Mouse (Mus musculus) lung, postnatal 10 days (tissue): ENCODE measurements around the gene Coq4.
"Not testable (repeated sequence)": the region's sequence is repeated elsewhere in the genome, so short reads cannot be mapped to it uniquely, and the experiment has no call there.

Experiments
- DNase-seq: peaks from one replicate; pipeline ENCODE4 v3.0.0; 2021

Gene Coq4

DNA sequence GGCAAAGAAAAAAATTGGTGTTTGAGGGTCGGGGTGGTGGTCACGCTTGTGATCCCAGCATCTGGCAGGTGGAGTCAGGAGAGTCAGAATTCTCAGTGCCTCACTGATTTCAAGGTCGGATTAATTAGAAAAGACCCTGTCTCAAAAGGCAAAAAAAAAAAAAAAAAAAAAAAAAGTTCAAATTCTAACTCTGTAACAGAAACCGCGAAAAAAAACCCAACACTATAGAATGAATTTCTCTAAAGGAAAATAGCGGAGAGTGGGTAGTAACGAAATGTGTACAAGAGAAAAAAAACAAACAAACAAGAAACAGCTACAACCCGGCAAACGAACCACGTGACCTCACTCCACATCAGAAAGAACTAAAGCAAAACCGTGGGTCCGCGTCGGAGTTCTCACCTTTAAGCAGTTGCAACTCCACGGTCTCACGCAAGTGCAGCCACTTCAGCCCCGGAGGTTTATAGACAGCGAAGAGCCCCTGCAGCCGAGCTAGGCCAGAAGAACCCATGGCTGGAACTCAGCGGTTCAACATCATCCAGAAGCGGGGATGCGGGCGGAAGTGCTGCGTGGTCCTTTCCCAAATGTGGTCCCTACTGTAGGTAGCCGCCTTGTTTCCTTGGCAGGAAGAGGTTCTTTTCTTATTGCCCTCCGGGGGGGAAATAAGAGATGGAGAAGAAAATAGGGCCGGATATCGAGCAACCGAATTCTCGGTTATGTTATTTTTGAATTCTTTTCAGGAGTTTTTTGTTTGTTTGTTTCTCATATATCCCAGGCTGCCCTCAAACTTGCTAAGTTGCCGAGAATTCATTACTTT is at the start of gene Coq4:
Coq4 (plus strand) TSS at position 390 of the 814 bp plus-strand sequence.
- DNase-seq = peak; percentile 96

DNA sequence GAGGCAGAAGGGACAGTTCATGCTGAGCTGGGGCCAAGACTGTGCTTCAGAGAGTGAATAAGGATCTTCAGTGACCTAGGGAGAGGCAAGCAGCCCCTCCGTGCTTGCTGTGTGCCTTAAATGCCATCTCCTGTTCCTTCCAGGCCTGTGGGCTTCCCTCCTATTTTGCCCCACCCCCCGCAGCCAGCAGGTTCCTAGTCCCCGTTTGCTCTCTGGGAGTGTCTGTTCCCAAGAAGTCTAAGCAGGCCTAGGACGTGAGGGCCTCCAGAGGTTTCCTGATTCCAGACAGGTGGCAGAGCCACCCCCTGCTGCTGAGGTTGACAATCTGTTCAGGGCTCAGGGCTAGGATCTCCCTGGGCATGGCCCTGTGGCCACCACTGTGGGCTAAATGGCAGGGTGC is 48.5 kb upstream of the Coq4 start:
- no peak for DNase-seq

DNA sequence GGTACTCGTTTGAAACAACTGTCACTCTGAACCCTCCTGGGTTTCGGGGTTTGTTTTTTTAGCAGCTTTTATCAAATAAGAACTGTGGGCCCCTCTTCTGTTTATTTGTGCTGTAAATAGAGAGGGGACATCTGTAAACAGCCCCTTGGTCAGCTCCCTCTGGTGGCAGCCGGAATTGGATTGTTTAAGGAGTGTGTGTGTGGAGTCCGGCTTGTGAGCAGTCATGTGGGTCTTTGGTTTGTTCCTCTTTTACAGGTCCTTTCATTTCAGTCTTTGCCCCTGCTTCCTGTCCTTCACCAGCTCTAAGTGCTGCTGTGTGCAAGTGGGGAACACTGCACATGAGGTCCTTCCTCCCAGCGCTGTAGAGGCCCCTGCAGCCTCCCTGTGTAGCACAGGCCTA is 47.9 kb upstream of the Coq4 start:
- DNase-seq = peak; percentile 38

DNA sequence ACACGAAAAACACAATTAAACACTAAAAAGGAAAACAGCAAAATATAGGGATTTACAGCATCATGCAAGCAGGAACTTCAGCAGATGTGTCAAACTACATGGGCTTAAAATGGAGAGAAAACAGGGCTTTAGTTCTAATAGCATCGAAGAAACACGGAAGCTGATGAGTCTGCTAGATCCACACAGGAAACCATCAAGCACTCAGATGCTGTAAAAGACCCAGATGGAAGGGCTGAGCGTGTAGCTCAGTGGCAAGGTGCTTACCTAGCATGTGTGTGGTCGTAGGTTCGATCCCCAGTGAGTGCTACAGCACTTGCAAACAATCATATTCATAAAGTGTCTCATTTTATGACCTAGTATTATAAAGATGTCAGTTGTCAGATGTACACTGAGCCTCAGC is 46.1 kb upstream of the Coq4 start:
- DNase-seq = no peak

DNA sequence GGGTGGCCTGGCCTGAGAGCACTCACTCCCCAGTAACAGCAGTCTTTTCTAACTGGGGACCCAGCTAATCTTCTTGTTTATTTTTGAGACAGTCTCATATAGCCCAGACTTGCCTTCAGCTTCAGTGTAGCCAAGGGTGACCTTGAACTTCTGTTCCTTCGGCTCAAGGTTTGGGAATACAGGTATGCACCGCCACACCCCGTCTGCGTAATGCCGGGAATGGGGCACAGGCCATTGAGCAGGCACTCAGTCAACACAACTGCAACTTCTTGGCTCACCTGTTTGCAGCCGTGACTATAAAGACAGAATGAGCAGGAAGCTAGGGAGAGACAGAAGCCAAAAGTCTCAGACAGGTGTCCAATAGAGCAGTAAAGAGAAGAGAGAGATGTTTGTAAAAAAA is 43.0 kb upstream of the Coq4 start:
- DNase-seq = no peak

DNA sequence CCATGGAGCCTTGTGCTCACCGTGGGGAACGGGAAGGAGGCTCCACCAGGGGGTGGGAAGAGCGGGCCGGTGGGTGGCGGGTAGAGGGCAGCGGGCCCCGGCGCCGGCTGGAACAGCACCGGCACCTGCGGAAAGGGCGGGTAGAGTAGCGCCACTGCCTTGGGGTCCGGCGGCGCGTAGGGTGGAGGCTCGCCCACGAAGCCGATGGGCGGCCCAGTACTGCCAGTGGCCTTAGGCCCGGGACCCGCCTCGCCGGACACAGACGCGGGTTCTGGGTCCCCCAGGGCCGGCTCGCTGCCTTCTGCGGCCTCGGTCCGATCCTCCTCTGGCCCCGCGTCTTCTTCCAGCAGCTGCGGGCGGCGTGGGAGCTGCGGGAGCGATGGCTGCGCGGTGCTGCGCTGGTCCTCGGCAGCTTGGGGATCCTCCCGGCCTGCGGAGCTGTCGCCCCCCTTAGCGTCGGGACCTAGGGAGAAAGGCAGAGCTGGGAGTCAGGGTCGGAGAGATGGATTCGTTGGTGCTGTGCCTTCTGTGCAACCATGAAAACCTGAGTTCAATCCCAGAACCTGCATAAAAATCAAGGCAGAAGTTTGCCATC is 40.0 kb upstream of the Coq4 start:
- no peak for DNase-seq

DNA sequence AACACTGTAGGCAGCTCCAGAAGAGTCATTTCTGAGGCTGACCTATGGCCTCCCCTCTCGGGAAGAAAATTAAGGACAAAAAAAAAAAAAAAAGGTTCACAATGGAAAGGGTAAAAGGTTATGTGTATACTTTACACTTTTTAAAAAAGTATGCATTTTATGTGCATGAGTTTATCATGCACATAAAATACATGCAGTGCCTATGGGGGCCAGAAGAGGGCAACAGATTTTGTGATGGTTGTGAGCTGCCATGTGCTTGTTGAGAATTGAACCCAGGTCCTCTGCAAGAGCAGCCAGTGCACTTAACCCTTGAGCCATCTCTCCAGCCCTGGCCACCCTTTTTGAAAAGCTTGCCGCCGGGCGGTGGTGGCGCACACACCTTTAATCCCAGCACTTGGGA is 39.4 kb upstream of the Coq4 start:
- peak; percentile 43 for DNase-seq

DNA sequence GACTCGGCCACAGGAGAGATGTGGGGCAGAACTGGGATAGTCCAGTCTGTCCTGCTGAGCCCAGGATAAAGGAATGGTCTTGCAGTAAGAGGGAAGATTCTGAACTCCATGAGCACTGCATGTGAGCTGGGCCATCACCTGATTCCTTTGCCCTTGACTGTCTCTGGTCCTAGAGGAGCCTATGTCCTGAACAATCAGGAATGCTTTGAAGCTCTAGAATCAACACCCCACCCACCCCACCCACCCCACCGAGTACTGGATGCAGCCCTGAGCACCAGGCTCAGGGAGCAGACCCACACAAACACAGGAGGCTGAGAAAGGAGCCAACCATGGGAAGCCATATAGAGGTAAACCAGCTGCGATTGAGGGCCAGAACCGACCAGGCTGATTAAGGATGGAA is 38.8 kb upstream of the Coq4 start:
- no peak for DNase-seq

DNA sequence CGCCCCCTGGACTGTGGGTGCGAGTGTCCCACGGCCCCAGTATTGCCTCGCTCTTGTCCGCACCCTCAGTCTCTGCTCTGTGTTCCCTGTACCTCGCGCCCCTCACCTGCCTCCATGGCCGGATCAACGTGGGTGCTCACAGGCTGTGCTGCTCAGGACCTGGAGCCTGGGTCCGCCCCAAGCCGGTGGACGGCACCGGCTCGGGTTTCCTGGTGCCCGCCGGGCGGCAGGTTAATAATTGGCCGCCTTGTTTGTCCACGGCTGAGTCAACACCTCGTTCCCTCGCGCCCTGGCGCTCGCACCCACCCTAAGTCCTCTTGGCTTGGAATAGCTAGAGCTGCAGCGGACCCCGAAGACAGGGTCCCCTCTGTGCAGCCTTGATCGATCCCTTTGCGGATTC is 35.8 kb upstream of the Coq4 start, which contains the start of gene Gm13420:
Gm13420 (minus strand) TSS at position 189 of the 400 bp plus-strand sequence.
- DNase-seq = peak; percentile 25

DNA sequence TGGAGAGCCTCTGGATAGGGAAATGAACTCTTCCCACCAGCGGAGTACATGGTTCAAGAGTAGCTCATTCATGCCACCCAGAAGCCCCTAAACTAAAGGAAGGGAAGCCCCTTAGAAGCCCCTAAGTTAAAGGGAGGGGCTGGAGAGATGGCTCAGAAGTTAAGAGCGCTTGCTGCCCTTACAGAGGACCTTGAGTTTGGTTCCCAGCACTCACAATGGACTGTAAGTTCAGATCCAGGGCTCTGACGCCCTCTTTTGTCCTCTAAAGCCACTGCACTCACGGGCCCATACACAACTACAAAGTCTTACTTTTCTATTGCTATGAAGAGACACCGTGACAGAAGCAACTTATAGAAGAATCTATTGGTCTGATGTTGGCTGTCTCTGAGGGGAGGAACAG is 34.9 kb upstream of the Coq4 start:
- DNase-seq = no peak

DNA sequence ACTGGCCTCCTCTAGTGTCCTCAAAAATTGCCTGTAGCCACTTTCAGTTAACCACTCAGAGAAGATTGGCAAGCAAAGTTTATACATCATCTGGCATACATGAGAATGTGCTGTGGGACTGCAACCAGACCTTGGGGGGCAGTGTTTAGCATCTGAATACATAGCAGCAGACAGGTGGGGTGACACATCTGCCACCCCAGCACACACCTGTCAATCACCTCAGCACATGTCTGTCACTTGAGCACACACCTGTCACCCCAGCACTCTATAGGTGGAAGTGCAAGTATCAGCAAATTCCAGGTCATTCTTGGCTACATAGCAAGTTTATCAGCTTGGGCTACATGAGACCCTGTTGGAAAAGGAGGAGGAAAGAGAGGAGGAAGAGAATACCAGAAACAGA is 31.6 kb upstream of the Coq4 start:
- no peak for DNase-seq

DNA sequence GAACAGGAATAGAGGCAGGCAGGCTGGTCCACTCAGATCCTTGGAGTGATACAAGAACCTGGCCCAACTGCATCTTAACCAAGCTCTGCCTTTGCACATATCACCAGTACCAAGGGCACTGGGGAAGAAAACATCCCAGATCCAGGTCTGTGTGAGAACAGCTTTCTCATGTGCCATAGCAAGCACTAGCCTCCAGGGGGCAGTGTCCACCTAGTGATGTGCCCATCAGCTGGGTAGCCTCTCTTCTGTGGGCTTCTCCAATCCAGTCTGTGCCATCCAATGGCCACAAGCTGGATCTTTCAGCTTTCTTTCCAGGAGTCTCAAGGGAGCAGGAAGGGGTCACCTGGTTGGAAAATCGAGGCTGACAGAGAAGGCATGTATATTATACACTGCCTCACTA is 22.5 kb upstream of the Coq4 start:
- DNase-seq = peak; percentile 80

DNA sequence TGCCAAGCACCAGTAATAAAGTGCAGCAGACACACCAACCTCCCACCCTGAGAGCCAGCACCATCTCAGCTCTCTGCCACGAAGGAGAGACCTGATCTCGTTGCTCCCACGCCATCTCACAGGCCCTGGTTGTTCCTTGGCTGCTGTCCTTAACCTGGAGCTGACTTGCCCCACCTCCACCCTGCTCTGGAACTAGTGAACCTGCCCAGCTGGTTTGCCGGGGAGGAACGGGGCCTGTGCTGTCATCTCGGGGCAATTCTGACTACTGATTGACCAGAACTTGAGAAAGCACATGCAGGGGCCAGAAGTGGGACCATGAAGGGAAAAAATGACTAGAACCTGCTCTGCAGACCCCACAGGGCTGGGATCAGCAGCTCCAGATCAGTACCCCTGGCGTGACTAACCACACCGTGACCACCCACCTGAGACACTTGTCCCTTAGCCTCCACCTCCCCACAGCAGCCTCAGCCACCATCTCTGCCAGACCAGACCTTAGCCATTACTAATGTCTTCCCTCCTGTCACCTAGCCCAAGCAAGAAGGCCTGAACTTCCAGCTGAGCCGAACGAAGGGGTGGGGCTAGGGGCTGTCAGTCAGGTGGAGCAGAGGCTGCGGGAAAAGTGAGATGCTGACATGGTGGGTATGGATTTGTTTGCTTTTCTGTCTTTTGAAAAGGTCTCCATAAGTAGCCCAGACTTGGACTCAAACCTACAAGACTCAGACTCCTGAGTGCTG is 19.1 kb upstream of the Coq4 start:
- DNase-seq = no peak

DNA sequence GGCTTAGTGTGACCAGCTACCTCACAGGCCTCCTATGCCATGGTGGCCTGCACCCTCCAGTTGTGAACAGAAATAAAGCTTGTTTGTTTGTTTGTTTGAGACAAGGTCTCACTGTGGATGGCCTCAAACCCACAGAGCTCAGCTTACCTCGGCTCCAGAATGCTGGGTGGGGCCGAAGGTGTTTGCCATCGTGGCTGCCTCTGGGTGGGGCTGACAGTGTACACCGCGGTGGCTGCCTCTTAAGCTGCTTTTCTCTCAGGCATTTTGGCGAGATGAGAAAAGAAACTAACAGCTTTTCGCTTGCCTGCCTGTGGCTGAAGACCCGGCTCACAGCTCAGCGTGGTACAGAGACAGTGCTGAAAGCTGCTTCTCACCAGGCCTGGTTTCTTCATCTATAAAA is 18.4 kb upstream of the Coq4 start:
- DNase-seq = no peak

DNA sequence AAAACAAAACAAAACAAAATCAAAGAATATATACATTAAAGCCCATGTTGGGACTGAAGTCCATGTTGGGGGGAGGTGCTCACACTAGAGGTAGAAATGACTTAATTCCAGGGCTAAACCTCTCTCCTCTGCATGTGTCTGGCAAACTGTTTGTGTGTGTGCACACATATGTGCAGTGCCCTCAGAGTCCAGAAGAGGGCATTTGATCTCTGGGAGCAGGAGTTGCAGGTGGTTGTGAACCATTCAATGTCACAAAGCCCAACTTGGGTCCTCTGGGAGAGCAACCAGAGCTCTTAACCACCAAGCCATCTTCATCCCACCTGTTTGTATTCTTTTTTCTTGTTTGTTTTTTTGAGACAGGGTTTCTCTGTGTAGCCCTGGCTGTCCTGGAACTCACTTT is 17.1 kb upstream of the Coq4 start:
- DNase-seq = no peak

DNA sequence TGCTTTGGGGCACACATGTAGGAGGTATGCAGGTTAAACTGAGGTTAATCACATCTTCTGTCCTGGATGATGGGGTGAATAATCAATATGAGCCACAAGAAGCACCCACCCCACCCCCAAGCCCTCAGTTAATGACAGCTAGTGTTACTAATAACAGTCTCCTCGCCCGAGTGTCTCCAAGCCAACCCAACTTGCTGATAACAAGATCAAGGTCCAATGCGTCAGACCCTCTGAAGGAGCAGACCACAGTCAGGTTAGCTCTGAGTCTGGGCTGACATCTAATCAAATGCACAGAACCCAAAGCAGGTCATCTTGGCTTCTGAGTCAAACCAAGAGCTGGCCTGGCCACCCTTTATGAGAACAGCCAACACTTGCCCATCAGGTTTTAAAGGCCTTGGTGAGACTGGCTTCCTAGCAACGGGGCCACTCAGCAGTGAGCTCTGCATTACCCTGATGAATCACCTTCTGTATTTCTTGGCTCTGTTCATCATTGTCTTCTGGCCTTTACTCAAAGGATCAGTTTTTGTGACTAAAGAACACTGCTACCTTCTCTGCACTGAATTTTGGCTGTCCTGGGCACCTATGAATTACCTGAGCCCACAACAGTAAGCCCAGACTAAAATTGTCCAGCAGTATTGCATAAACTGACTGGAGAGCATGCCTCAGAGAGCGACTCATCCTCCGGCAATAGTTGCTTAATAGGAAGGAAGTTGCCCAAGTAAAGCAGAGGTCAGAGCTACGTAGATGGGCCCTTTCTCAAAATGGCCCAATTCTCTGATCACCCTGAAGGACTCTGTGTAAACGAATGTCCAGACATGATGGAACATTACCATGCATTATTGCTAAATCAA is 15.5 kb upstream of the Coq4 start:
- DNase-seq = no peak

DNA sequence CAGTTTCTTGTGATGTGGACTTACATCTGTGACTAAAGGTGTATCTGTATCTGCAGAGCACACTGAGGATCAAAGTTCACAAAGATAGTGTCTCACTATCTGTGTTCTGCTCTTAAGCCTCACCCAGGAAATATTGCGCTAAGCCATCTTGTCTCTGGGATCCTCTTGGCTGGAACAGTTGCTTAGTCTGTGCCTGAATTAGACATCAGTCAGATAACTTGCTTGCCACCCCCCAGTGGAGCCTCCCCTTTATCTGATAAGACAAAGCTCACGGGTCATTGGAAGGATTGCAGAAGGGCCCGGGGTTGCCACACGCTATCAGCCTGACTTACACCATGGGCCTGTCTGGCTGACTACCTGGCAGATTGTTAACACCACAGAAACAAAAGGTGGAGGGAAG is 14.0 kb upstream of the Coq4 start:
- no peak for DNase-seq

DNA sequence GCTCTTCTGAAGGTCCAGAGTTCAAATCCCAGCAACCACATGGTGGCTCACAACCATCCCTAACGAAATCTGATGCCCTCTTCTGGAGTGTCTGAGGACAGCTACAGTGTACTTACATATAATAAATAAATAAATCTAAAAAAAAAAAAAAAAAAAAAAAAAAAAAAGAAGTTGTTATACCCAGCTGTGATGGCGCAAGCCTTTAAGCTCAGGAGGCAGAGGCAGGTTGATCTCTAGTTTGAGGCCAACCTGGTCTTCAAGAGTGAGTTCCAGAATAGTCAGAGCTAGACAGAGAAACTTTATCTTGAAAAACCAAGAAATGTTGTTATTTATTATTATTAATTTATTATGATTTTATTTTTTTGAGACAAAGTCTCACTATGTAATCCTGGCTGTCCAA is 6.0 kb upstream of the Coq4 start:
- DNase-seq = not testable (repeated sequence)

DNA sequence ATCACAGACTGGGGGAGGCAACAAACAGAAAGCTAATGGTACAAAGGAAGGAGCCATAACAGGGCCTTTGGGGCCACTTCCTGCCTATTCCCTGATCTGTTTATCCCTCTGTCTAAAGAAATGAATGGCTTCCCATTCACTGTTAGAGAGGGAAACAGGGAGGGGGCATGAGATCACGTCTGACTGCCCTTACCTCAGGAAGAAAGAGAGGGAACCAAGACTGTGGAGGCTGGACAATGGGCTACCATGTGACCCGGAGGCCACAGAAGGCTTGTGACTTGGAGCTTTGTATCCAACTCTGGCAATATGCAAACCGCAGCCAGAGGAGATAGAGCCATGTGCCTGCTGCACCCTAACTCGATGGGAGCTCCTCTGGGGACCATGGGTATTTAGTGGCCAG is 3.0 kb upstream of the Coq4 start:
- DNase-seq = peak; percentile 40

DNA sequence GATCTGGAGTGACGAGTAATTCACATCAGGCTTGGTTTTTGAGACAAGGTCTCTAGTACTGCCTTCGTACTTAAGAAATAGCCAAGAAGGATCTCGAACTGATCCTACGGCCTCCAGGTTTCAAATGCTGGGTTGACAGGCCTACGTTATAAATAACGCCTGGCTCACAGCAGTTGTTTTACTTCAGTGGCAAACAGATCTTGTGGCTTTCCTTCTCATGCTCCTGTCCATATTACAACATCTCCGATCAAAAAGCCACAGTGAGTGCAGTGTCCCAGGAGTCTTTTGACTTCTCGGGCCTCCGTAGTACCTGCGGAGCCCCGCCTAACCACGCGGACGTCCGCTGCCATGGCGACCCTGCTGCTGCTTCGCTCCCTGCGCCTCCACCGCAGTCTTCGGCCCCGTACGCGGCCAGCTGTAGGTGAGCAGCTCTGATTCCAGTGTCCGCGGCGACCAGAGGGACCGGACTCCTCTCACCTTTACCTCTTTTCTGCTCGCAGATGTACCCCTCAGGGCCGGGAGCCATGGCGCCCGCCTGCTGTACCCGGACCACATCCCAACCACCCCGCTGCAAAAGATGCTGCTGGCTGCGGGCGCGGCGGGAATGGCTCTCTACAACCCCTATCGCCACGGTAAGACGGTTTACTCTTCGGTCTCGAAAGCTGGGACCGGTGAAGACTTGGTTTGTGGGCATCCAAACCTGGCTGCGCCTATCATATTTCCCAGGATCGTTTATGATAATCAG is 816 bp downstream of the Coq4 start, which contains the start of gene Trub2:
Trub2 (minus strand) TSS at position 566 of the 745 bp plus-strand sequence.
- peak; percentile 88 for DNase-seq

DNA sequence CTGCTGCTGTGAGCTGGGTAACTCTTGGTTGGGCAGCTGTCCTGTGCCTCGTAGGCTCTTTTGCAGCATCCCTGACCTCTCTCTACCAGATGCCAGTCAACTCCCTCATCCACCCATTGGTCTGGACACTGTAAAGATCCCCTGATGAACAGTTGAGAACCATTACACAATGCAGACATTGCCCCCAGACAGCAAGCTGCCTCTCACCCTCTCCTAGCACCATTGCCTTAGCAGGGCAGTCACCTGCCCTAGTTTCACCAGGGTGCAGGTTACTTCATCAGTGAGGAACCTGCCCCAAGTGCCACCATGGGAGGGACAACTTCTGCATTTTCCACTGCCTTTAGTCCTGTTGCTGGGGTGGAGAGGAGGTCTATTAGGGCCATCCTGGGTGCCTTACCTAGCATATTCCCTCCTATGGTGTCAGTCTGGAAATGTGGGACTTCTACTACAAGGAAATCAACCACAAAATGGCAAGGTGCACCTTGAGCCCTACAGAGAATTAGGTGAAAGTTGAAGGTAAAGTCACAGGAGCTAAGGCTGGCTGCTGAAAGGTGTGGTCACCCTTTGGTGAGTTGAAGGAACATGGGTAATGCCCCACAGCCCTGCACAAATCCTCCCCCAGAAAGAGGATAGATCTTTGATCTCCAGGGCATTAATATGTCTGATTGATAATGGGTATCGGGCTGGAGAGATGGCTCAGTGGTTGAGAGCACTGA is 5.6 kb downstream of the Coq4 start:
- DNase-seq = no peak
